Mouse (Mus musculus): ENCODE data around the gene Sctr. TPM values are rescaled to one million over a fixed set of nuclear protein-coding genes. Genes with fewer than 3 reads are reported as not detected.

Gene Sctr
- polyA plus RNA-seq, 1 experiment from 2014 or later: 0.98 TPM

DNA sequence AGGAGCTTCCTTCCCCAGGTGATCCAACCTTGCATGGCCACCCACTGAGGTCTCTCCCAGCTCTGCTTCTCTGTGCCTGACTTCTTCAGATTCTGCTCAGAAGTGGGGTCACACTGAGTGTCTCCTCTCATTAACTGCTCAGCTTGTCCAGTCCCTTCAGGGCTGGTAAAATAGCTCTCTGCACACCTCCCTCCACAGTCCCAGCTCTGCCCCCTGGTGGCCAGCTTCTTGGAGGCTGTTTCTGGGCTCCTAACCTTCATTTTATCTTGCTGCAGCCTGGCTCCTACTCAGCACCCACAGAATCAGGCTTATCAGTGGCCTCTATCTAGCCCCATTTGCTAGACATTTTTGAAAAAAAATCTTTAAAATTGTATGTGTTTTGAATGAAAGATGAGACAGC, 6.4 kb downstream of the Sctr start:
- Histone ChIP-seq H3K9ac (ENCODE audit: low read depth, low read length) (no peak overlapping the region), H3K4me3 (ENCODE audit: low read depth, low read length) (no peak overlapping the region), H3K36me3 (ENCODE audit: control insufficient read depth, insufficient read depth) (no peaks in the 10 kb centered on the region), H3K9me3 (ENCODE audit: control insufficient read depth) (no peaks in the 10 kb centered on the region), H3K4me1 (replicated peaks; ENCODE audit: control insufficient read depth, insufficient read depth, low read length) (no peaks in the 10 kb centered on the region), H3K4me2 (replicated peaks; ENCODE audit: low read depth) (no peak overlapping the region), H3K27me3 (replicated peaks; ENCODE audit: control insufficient read depth, insufficient read depth, low read length) (peaks cover under 1% of the 10 kb centered on the region; the same call in 1 of the 2 replicates), H3K27ac (ENCODE audit: low read depth, low read length) (no peak overlapping the region)
- TF ChIP-seq CTCF (IDR thresholded peaks at IDR 0.05; ENCODE audit: low read depth): peak; percentile 85
- 0 out of 2 replicates have a peak, but pooled peaks have one; percentile 29 for ATAC-seq

DNA sequence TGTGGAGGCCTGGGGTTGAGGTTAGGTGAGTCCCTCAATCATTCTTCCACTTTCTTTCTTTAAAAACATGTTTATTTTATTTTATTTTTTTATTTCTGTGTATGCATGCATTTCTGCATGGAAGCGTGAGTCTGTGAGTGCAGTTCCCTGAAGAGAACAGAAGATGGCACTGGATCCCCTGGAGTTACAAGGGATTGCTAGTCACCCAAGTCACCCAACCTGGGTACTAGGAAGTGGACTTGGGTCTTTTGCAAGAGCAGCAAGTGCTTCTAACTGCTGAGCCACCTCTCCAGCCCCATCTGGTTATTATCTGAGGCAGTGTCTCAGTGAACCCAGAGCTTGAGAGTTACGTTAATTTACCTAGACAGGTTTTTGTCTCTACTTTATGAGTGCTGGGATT, 9.5 kb downstream of the Sctr start:
- peak; percentile 53; the same call in 1 of the 2 replicates for ATAC-seq
- H3K4me1 ChIP-seq (replicated peaks; ENCODE audit: control insufficient read depth, insufficient read depth, low read length): no peaks in the 10 kb centered on the region
- no peak overlapping the region for H3K27ac ChIP-seq (ENCODE audit: low read depth, low read length)
- no peak overlapping the region for H3K4me2 ChIP-seq (replicated peaks; ENCODE audit: low read depth)
- no peak overlapping the region for H3K4me3 ChIP-seq (ENCODE audit: low read depth, low read length)
- WGBS: 74% methylated on average over 2 of the region's 2 CpGs
- no peak overlapping the region for H3K9ac ChIP-seq (ENCODE audit: low read depth, low read length)
- no peaks in the 10 kb centered on the region for H3K36me3 ChIP-seq (ENCODE audit: control insufficient read depth, insufficient read depth)
- H3K9me3 ChIP-seq (ENCODE audit: control insufficient read depth): no peaks in the 10 kb centered on the region
- H3K27me3 ChIP-seq (replicated peaks; ENCODE audit: control insufficient read depth, insufficient read depth, low read length): no peaks in the 10 kb centered on the region
- peak; percentile 73 for TF ChIP-seq CTCF (IDR thresholded peaks at IDR 0.05; ENCODE audit: low read depth)

DNA sequence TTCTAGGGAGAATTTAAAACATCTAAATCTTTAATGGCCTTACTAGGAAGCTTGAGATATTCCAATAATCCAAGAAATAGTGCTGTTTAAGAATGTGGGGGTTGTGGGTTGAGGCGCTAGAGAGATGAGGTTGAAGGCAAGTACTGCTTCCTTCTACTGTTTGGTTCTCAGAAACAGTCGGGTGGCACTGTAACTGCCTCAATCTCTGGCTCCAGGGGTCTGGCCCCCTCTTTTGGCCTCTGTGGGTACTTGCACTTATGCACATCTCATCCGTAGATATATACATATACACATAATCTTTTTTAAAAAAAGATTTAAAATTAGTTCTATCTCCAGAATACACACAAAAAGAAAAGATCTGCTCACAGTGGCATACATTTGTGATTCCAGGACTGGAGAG, 12.2 kb downstream of the Sctr start:
- 72% methylated on average over 3 of the region's 3 CpGs for WGBS
- 0 out of 2 replicates have a peak, but pooled peaks have one; percentile 7 for TF ChIP-seq CTCF (IDR thresholded peaks at IDR 0.05; ENCODE audit: low read depth)

DNA sequence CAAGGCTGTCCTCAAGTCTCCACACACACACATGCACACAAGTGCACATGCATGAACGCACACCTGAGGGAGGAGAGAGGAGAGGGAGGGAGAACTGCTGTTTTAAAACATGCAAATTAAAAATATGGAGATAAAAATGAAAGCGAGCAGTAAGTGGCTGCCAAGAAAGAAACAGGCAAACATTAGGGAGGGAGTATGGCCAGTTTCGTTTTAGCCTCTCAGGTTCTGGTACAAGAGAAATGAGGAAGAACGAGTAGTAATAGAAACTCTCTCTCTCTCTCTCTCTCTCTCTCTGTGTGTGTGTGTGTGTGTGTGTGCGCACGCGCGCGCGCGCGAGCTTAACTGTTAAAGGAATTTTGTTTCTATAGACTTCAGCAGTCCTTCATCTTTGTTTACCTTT, 12.7 kb downstream of the Sctr start:
- no peak overlapping the region for H3K27ac ChIP-seq (ENCODE audit: low read depth, low read length)
- no peak for ATAC-seq
- 83% methylated on average over 12 of the region's 12 CpGs for WGBS
- no peaks in the 10 kb centered on the region for H3K27me3 ChIP-seq (replicated peaks; ENCODE audit: control insufficient read depth, insufficient read depth, low read length)
- H3K4me1 ChIP-seq (replicated peaks; ENCODE audit: control insufficient read depth, insufficient read depth, low read length): no peaks in the 10 kb centered on the region
- no peaks in the 10 kb centered on the region for H3K36me3 ChIP-seq (ENCODE audit: control insufficient read depth, insufficient read depth)
- H3K4me2 ChIP-seq (replicated peaks; ENCODE audit: low read depth): no peak overlapping the region
- no peak overlapping the region for H3K4me3 ChIP-seq (ENCODE audit: low read depth, low read length)
- H3K9me3 ChIP-seq (ENCODE audit: control insufficient read depth): no peaks in the 10 kb centered on the region
- TF ChIP-seq CTCF (IDR thresholded peaks at IDR 0.05; ENCODE audit: low read depth): no peak
- no peak overlapping the region for H3K9ac ChIP-seq (ENCODE audit: low read depth, low read length)

More for the DNA sequence above, 12.2 kb downstream of the Sctr start:
- Histone ChIP-seq H3K4me1 (replicated peaks; ENCODE audit: control insufficient read depth, insufficient read depth, low read length) (no peaks in the 10 kb centered on the region), H3K9me3 (ENCODE audit: control insufficient read depth) (no peaks in the 10 kb centered on the region), H3K36me3 (ENCODE audit: control insufficient read depth, insufficient read depth) (no peaks in the 10 kb centered on the region), H3K27me3 (replicated peaks; ENCODE audit: control insufficient read depth, insufficient read depth, low read length) (no peaks in the 10 kb centered on the region), H3K4me2 (replicated peaks; ENCODE audit: low read depth) (no peak overlapping the region), H3K4me3 (ENCODE audit: low read depth, low read length) (no peak overlapping the region), H3K27ac (ENCODE audit: low read depth, low read length) (no peak overlapping the region), H3K9ac (ENCODE audit: low read depth, low read length) (no peak overlapping the region)
- no peak for ATAC-seq

DNA sequence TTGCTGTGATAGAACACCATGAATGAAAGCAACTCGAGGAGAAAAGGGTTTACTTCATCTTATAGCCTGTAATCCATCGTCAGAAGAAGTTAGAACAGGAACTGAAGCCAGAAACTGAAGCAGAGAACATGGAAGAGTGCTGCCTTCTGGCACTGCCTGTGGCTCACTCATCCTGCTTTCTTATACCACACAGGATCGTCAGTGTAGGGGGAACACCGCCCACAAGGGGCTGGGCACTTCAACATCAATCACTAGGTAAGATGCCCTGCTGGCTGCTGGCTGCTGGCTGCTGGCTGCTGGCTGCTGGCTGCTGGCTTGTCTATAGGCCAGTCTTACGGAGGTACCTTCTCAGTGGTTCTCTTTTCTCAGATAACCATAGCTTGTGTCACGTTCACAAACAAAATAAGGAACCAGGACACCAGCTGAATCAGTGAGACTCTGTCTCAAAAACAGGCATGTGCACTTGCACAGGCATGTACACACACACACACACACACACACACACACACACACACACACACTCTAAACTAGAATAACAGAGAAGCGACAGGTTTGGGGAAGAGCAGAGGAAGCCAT, 13.7 kb downstream of the Sctr start:
- Histone ChIP-seq H3K27ac (ENCODE audit: low read depth, low read length) (no peak overlapping the region), H3K36me3 (ENCODE audit: control insufficient read depth, insufficient read depth) (no peaks in the 10 kb centered on the region), H3K4me1 (replicated peaks; ENCODE audit: control insufficient read depth, insufficient read depth, low read length) (no peaks in the 10 kb centered on the region), H3K9ac (ENCODE audit: low read depth, low read length) (no peak overlapping the region), H3K27me3 (replicated peaks; ENCODE audit: control insufficient read depth, insufficient read depth, low read length) (no peaks in the 10 kb centered on the region), H3K4me3 (ENCODE audit: low read depth, low read length) (no peak overlapping the region), H3K4me2 (replicated peaks; ENCODE audit: low read depth) (no peak overlapping the region), H3K9me3 (ENCODE audit: control insufficient read depth) (no peaks in the 10 kb centered on the region)
- ATAC-seq: no peak
- no peak for TF ChIP-seq CTCF (IDR thresholded peaks at IDR 0.05; ENCODE audit: low read depth)
- 65% methylated on average over 7 of the region's 7 CpGs for WGBS

DNA sequence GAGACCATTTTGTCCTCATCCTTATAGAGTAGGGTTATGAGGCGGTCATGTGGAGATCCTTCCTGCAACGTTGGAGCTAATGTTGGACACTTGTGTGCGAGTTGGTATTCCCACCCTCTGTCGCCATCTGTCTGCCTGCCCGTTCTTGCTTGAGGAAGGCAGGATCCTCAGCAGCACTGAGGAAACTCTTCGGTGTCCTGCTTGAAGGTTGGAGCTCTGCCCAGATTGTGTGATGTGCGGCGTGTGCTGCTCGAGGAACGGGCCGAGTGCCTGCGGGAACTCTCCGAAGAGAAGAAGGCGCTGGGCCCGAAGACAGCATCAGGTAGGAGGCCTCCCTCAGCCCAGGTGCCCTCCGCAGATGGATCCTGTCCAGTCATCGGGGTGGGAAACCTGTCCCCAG, 15.3 kb downstream of the Sctr start:
- WGBS: 77% methylated on average over 17 of the region's 17 CpGs
- Histone ChIP-seq H3K9ac (ENCODE audit: low read depth, low read length) (no peak overlapping the region), H3K27ac (ENCODE audit: low read depth, low read length) (no peak overlapping the region), H3K27me3 (replicated peaks; ENCODE audit: control insufficient read depth, insufficient read depth, low read length) (no peaks in the 10 kb centered on the region), H3K36me3 (ENCODE audit: control insufficient read depth, insufficient read depth) (no peaks in the 10 kb centered on the region), H3K4me3 (ENCODE audit: low read depth, low read length) (no peak overlapping the region), H3K4me1 (replicated peaks; ENCODE audit: control insufficient read depth, insufficient read depth, low read length) (no peaks in the 10 kb centered on the region), H3K9me3 (ENCODE audit: control insufficient read depth) (no peaks in the 10 kb centered on the region), H3K4me2 (replicated peaks; ENCODE audit: low read depth) (no peak overlapping the region)
- no peak for TF ChIP-seq CTCF (IDR thresholded peaks at IDR 0.05; ENCODE audit: low read depth)
- ATAC-seq: no peak

Data from intestine, postnatal 0 days (tissue).